In the genomic region with DNA sequence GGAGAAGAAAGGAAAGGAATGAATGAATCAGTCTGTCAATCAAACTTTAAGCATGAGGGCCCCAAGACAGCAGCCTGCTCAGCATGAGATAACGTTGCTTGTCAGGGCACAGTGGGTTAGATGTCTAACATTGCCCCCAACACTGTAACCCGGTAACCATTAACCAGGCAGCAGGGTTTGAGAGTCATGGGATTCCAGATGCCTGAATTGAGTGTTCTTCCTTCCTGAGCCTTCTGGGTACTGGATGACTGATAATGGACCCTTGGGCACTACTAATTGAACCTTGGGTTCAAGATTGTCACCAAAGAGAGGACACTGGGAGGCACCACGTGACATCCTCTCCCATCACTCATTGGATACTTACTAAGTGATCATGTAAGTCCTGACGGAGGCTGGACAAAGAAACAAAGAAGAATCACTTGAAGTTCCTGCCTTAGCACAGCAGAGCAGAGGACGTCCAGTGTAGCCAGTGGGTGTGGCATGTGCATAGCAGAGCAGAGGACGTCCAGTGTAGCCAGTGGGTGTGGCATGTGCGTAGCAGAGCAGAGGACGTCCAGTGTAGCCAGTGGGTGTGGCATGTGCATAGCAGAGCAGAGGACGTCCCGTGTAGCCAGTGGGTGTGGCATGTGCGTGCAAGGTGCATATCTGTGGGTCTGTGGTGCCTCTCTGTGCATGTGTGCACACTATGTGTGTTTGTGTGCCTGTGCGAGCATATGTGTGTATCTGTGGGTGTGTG, we compare ENCODE assay signal across 10 mouse cellular contexts. TPM values are rescaled to one million over a fixed set of nuclear protein-coding genes. Genes with fewer than 3 reads are reported as not detected.
DNase-seq lines count a peak whose midpoint lies in the region; ATAC-seq and TF ChIP-seq lines count a peak whose summit lies in the region.
"Had no signal": no experiment of that assay in that cellular context is flagged by ENCODE, and none has a peak within 500 bp of the region (broad histone marks: within the 10 kb centered on the region; RNA-seq: fewer than 3 reads in every experiment).

No protein-coding gene starts in this region.

- H3K27ac ChIP-seq in forebrain, embryonic 10.5 days = peak overlapping the region; percentile 48; the same call in 1 of the 2 replicates
- H3K27ac ChIP-seq in forebrain, postnatal 0 days (ENCODE audit: low read depth, low read length) = no peak overlapping the region
- no peak overlapping the region for H3K27ac ChIP-seq in neural tube, embryonic 14.5 days (ENCODE audit: low read depth, low read length)
- peak overlapping the region; percentile 64 for H3K27ac ChIP-seq in liver, embryonic 15.5 days (replicated peaks)
- H3K27ac ChIP-seq in stomach, postnatal 0 days (replicated peaks) = no peak overlapping the region
- H3K27ac ChIP-seq: limb, embryonic 10.5 days had no signal

- H3K9me3 ChIP-seq in forebrain, embryonic 10.5 days = no peaks in the 10 kb centered on the region
- no peaks in the 10 kb centered on the region for H3K9me3 ChIP-seq in forebrain, postnatal 0 days (ENCODE audit: low read length)
- H3K9me3 ChIP-seq in neural tube, embryonic 14.5 days (ENCODE audit: control insufficient read depth, low read length) = no peaks in the 10 kb centered on the region
- H3K9me3 ChIP-seq in liver, embryonic 15.5 days (replicated peaks) = no peaks in the 10 kb centered on the region
- no peaks in the 10 kb centered on the region for H3K9me3 ChIP-seq in stomach, postnatal 0 days (ENCODE audit: control insufficient read depth, low read length)
- H3K9me3 ChIP-seq: limb, embryonic 10.5 days had no signal

- no peak for TF ChIP-seq CTCF in forebrain, postnatal 0 days (IDR thresholded peaks at IDR 0.05; ENCODE audit: low read depth)
- no peak for TF ChIP-seq CTCF in stomach, postnatal 0 days (IDR thresholded peaks at IDR 0.05; ENCODE audit: low read depth)

- H3K9ac ChIP-seq in forebrain, postnatal 0 days = no peak overlapping the region
- H3K9ac ChIP-seq in neural tube, embryonic 14.5 days (replicated peaks; ENCODE audit: low read depth, low read length) = no peak overlapping the region
- no peak overlapping the region for H3K9ac ChIP-seq in liver, embryonic 15.5 days
- no peak overlapping the region for H3K9ac ChIP-seq in stomach, postnatal 0 days (ENCODE audit: low read length)

- no peak for TF ChIP-seq EP300 in stomach, postnatal 0 days (optimal IDR thresholded peaks at IDR 0.05)

- no peak for ATAC-seq in forebrain, postnatal 0 days
- ATAC-seq in neural tube, embryonic 14.5 days (ENCODE audit: low read depth) = peak; percentile 12; the same call in 1 of the 2 replicates
- peak; percentile 92 for ATAC-seq in liver, embryonic 15.5 days (ENCODE audit: insufficient read depth)
- ATAC-seq in stomach, postnatal 0 days (ENCODE audit: low FRiP score, low TSS enrichment) = peak; percentile 93

- H3K4me3 ChIP-seq in forebrain, embryonic 10.5 days = no peak overlapping the region
- no peak overlapping the region for H3K4me3 ChIP-seq in forebrain, postnatal 0 days (ENCODE audit: low read depth, low read length)
- H3K4me3 ChIP-seq in neural tube, embryonic 14.5 days (ENCODE audit: low read depth, low read length) = no peak overlapping the region
- peak overlapping the region; percentile 21 for H3K4me3 ChIP-seq in liver, embryonic 15.5 days (replicated peaks)
- H3K4me3 ChIP-seq in stomach, postnatal 0 days (ENCODE audit: low read depth, low read length) = no peak overlapping the region
- H3K4me3 ChIP-seq: limb, embryonic 10.5 days had no signal

- 69% methylated on average over 12 of the region's 12 CpGs for WGBS in forebrain, embryonic 10.5 days
- 64% methylated on average over 12 of the region's 12 CpGs for WGBS in forebrain, postnatal 0 days
- WGBS in neural tube, embryonic 14.5 days = 58% methylated on average over 12 of the region's 12 CpGs
- 22% methylated on average over 12 of the region's 12 CpGs for WGBS in liver, embryonic 15.5 days (ENCODE audit: insufficient replicate concordance)
- WGBS in stomach, postnatal 0 days = 24% methylated on average over 12 of the region's 12 CpGs

- H3K36me3 ChIP-seq in forebrain, embryonic 10.5 days (replicated peaks) = no peaks in the 10 kb centered on the region
- no peaks in the 10 kb centered on the region for H3K36me3 ChIP-seq in forebrain, postnatal 0 days (ENCODE audit: insufficient read depth)
- no peaks in the 10 kb centered on the region for H3K36me3 ChIP-seq in neural tube, embryonic 14.5 days (ENCODE audit: control insufficient read depth, insufficient read depth, low read length)
- H3K36me3 ChIP-seq in liver, embryonic 15.5 days (replicated peaks) = no peaks in the 10 kb centered on the region
- no peaks in the 10 kb centered on the region for H3K36me3 ChIP-seq in stomach, postnatal 0 days (ENCODE audit: control insufficient read depth, insufficient read depth, low read length)
- H3K36me3 ChIP-seq: limb, embryonic 10.5 days had no signal

- H3K4me1 ChIP-seq in forebrain, embryonic 10.5 days = peaks cover 31% of the 10 kb centered on the region
- no peaks in the 10 kb centered on the region for H3K4me1 ChIP-seq in forebrain, postnatal 0 days (ENCODE audit: insufficient read depth)
- H3K4me1 ChIP-seq in neural tube, embryonic 14.5 days (ENCODE audit: control insufficient read depth, insufficient read depth, low read length) = peaks cover 2% of the 10 kb centered on the region; the same call in 1 of the 2 replicates
- H3K4me1 ChIP-seq in liver, embryonic 15.5 days (replicated peaks) = peaks cover 39% of the 10 kb centered on the region
- H3K4me1 ChIP-seq in stomach, postnatal 0 days (replicated peaks; ENCODE audit: control insufficient read depth, insufficient read depth) = no peaks in the 10 kb centered on the region

- DNase-seq in forebrain, embryonic 10.5 days (ENCODE audit: extremely low spot score, low spot score) = no peak
- no peak for DNase-seq in forebrain, postnatal 0 days
- no peak for DNase-seq in neural tube, embryonic 10.5 days (ENCODE audit: extremely low spot score, low spot score)
- DNase-seq in stomach, postnatal 0 days (ENCODE audit: low spot score) = peak; percentile 78
- DNase-seq in right cerebral cortex, adult 18-20 months = no peak
- DNase-seq in frontal cortex, postnatal 36 days (ENCODE audit: low spot score in 2 of 2) = no peak
- DNase-seq: thymus, adult 18-20 months had no signal

- no peak overlapping the region for H3K4me2 ChIP-seq in forebrain, postnatal 0 days (ENCODE audit: low read depth)
- H3K4me2 ChIP-seq in neural tube, embryonic 14.5 days (ENCODE audit: low read depth, low read length) = no peak overlapping the region
- H3K4me2 ChIP-seq in liver, embryonic 15.5 days = peak overlapping the region; percentile 63
- no peak overlapping the region for H3K4me2 ChIP-seq in stomach, postnatal 0 days (replicated peaks; ENCODE audit: low read depth)

- no peaks in the 10 kb centered on the region for H3K27me3 ChIP-seq in forebrain, embryonic 10.5 days (ENCODE audit: poor library complexity, severe bottlenecking)
- no peaks in the 10 kb centered on the region for H3K27me3 ChIP-seq in forebrain, postnatal 0 days (ENCODE audit: insufficient read depth, low read length)
- H3K27me3 ChIP-seq in neural tube, embryonic 14.5 days (ENCODE audit: control insufficient read depth, insufficient read depth, low read length) = no peaks in the 10 kb centered on the region
- H3K27me3 ChIP-seq in liver, embryonic 15.5 days = no peaks in the 10 kb centered on the region
- no peaks in the 10 kb centered on the region for H3K27me3 ChIP-seq in stomach, postnatal 0 days (ENCODE audit: control insufficient read depth, insufficient read depth, low read length)

RNA-seq across cellular contexts. Expression of gene Npffr1, which starts 51.0 kb away (rescaled TPM):
- 0.05 and 0.07 TPM in 2 replicates for polyA plus RNA-seq in forebrain, embryonic 10.5 days (2016; fragmentation: Nextera tagmentation; extraction: Ambion mirVana)
- total RNA-seq in forebrain, postnatal 0 days (2014; rRNA removed) = 2.8 and 3.7 TPM in 2 replicates
- 1.3 and 2.2 TPM in 2 replicates for polyA plus RNA-seq in forebrain, postnatal 0 days (2015; fragmentation: Nextera tagmentation; extraction: Ambion mirVana)
- 0.36 and 0.67 TPM in 2 replicates for polyA plus RNA-seq in neural tube, embryonic 14.5 days (2014; fragmentation: Nextera tagmentation; extraction: Ambion mirVana)
- not detected in 2 replicates for polyA plus RNA-seq in liver, embryonic 15.5 days (2015; fragmentation: Nextera tagmentation; extraction: Ambion mirVana)
- 0.07 and 0.08 TPM in 2 replicates for polyA plus RNA-seq in stomach, postnatal 0 days (2015; fragmentation: Nextera tagmentation; extraction: Ambion mirVana)
- polyA plus RNA-seq: limb, embryonic 10.5 days had no signal

Comparison
In these comparisons a context has a peak if more than half of its experiments do, and no peak if none do; other contexts are left out.
1. H3K27ac ChIP-seq: peak in forebrain, embryonic 10.5 days (single experiment) and liver, embryonic 15.5 days (single experiment); none in forebrain, postnatal 0 days (single experiment), neural tube, embryonic 14.5 days (single experiment) and stomach, postnatal 0 days (single experiment).